Mouse (Mus musculus) forebrain, embryonic 11.5 days (tissue): Measurements from ENCODE around the gene Als2cr12. TPM values are rescaled to one million over a fixed set of nuclear protein-coding genes. Genes with fewer than 3 reads are reported as not detected.
"Not testable (repeated sequence)": the region's sequence is repeated elsewhere in the genome, so short reads cannot be mapped to it uniquely, and the experiment has no call there.

Experiments used
- ATAC-seq: fragments of 200-750 bp; cut with Nextera tagmentation; replicated peaks from 2 replicates; pipeline ENCODE4 v1.8.0; 2017; ENCODE audit warnings: moderate TSS enrichment; ENCODE audit not compliant: low FRiP score
- DNase-seq: peaks from one replicate; pipeline ENCODE4 v3.0.0-alpha.2; 2017; ENCODE audit warnings: low spot score
- H3K27ac ChIP-seq: fragments of 300-500 bp; sonication (generic); 2 replicates; pipeline ENCODE4 v1.5.1; 2014; ENCODE audit warnings: low read depth, low read length
- H3K27me3 ChIP-seq: fragments of 300-500 bp; sonication (generic); 2 replicates; pipeline ENCODE4 v1.6.1; 2014; ENCODE audit warnings: mild to moderate bottlenecking, low read length, mixed read lengths; ENCODE audit not compliant: control insufficient read depth, insufficient read depth
- H3K36me3 ChIP-seq: fragments of 300-500 bp; sonication (generic); 2 replicates; pipeline ENCODE4 v1.6.1; 2014; ENCODE audit warnings: mild to moderate bottlenecking, low read length, moderate library complexity, mixed read lengths; ENCODE audit not compliant: control insufficient read depth, insufficient read depth
- H3K4me1 ChIP-seq: fragments of 300-500 bp; sonication (generic); replicated peaks from 2 replicates; pipeline ENCODE4 v1.6.1; 2014; ENCODE audit warnings: low read length, mixed read lengths; ENCODE audit not compliant: control insufficient read depth, insufficient read depth
- H3K4me2 ChIP-seq: fragments of 300-500 bp; sonication (generic); 2 replicates; pipeline ENCODE4 v1.6.1; 2014; ENCODE audit warnings: low read depth, mild to moderate bottlenecking, low read length, moderate library complexity, mixed read lengths; ENCODE audit not compliant: severe bottlenecking
- H3K4me3 ChIP-seq: fragments of 300-500 bp; sonication (generic); 2 replicates; pipeline ENCODE4 v1.5.1; 2014; ENCODE audit warnings: low read depth, low read length
- H3K9ac ChIP-seq: fragments of 300-500 bp; sonication (generic); 2 replicates; pipeline ENCODE4 v1.6.1; 2014; ENCODE audit warnings: low read length
- H3K9me3 ChIP-seq: fragments of 300-500 bp; sonication (generic); 2 replicates; pipeline ENCODE4 v1.6.1; 2016; ENCODE audit warnings: low read length, mixed read lengths; ENCODE audit not compliant: control insufficient read depth
- WGBS: fragments of 180-500 bp; shearing (Covaris S2); extraction: QIAGEN DNeasy Blood & Tissue Kit; methylation state at CpG from one replicate; pipeline ENCODE4 v1.1.7; 2014; 5-methylcytosine and 5-hydroxymethylcytosine counted together
- polyA plus RNA-seq: library from polyadenylated mRNA; unstranded; fragments of >200 nt; fragmentation: Nextera tagmentation; extraction: Ambion mirVana; gene quantifications from 2 replicates; pipeline ENCODE4 v1.2.1, GENCODE M21; 2014

Gene Als2cr12
- polyA plus RNA-seq, 1 experiment from 2014 or later, result not detected

- H3K4me3 ChIP-seq, H3K9me3 ChIP-seq, H3K27ac ChIP-seq, H3K4me2 ChIP-seq, H3K27me3 ChIP-seq, H3K9ac ChIP-seq, H3K4me1 ChIP-seq, ATAC-seq, H3K36me3 ChIP-seq, DNase-seq: not testable (repeated sequence)
- 93% methylated on average over 5 of the region's 5 CpGs for WGBS
These were observed 33.1 kb downstream of the Als2cr12 start for GRCm38 (mm10) chr1:58662671-58663070.

- DNase-seq, result peak; percentile 75
- Histone ChIP-seq H3K36me3 (no peaks in the 10 kb centered on the region), H3K4me2 (peak overlapping the region; percentile 78), H3K4me1 (no peaks in the 10 kb centered on the region), H3K27me3 (no peaks in the 10 kb centered on the region), H3K4me3 (peak overlapping the region; percentile 50), H3K9ac (peak overlapping the region; percentile 76), H3K9me3 (no peaks in the 10 kb centered on the region), H3K27ac (no peak overlapping the region)
- WGBS, result 1% methylated on average over 37 of the region's 37 CpGs
- ATAC-seq, result peak; percentile 71
These were observed 43.0 kb downstream of the Als2cr12 start for GRCm38 (mm10) chr1:58652480-58653403.

- not testable (repeated sequence) for H3K9ac ChIP-seq, H3K27me3 ChIP-seq, H3K9me3 ChIP-seq
These were observed 44.0 kb downstream of the Als2cr12 start for GRCm38 (mm10) chr1:58651571-58652456.

GRCm38 (mm10) chr1:58628847-58629246 lies 66.9 kb downstream of the Als2cr12 start:
- not testable (repeated sequence) for H3K27ac ChIP-seq, H3K4me1 ChIP-seq, H3K4me3 ChIP-seq, DNase-seq, ATAC-seq, H3K4me2 ChIP-seq, H3K9ac ChIP-seq, H3K36me3 ChIP-seq, H3K27me3 ChIP-seq, H3K9me3 ChIP-seq
- WGBS, result 88% methylated on average over 1 of the region's 2 CpGs

More at GRCm38 (mm10) chr1:58651571-58652456, 44.0 kb downstream of the Als2cr12 start:
- H3K4me1 ChIP-seq, ATAC-seq, H3K27ac ChIP-seq, DNase-seq, H3K36me3 ChIP-seq: not testable (repeated sequence)
- Histone ChIP-seq H3K4me3 (peak overlapping the region; percentile 50), H3K4me2 (peak overlapping the region; percentile 78; the same call in 1 of the 2 replicates)
- WGBS, result 88% methylated on average over 17 of the region's 17 CpGs

GRCm38 (mm10) chr1:58621996-58622748 lies 73.6 kb downstream of the Als2cr12 start:
- no peak overlapping the region for H3K27ac ChIP-seq
- ATAC-seq, result no peak
- H3K4me2 ChIP-seq, result no peak overlapping the region
- no peak overlapping the region for H3K4me3 ChIP-seq
- H3K27me3 ChIP-seq, result no peaks in the 10 kb centered on the region
- 80% methylated on average over 7 of the region's 7 CpGs for WGBS
- DNase-seq, result no peak
- no peaks in the 10 kb centered on the region for H3K4me1 ChIP-seq
- H3K36me3 ChIP-seq, result no peaks in the 10 kb centered on the region
- no peaks in the 10 kb centered on the region for H3K9me3 ChIP-seq
- H3K9ac ChIP-seq, result no peak overlapping the region

GRCm38 (mm10) chr1:58621251-58621650 lies 74.5 kb downstream of the Als2cr12 start:
- ATAC-seq, result no peak
- no peaks in the 10 kb centered on the region for H3K36me3 ChIP-seq

GRCm38 (mm10) chr1:58618766-58619165 lies 77.0 kb downstream of the Als2cr12 start:
- Histone ChIP-seq H3K9me3 (no peaks in the 10 kb centered on the region), H3K4me1 (no peaks in the 10 kb centered on the region), H3K4me3 (no peak overlapping the region), H3K4me2 (no peak overlapping the region), H3K27ac (no peak overlapping the region), H3K36me3 (no peaks in the 10 kb centered on the region), H3K9ac (no peak overlapping the region), H3K27me3 (no peaks in the 10 kb centered on the region)
- ATAC-seq (no peak), DNase-seq (no peak)
- WGBS, result 85% methylated on average over 2 of the region's 2 CpGs

More at GRCm38 (mm10) chr1:58621251-58621650, 74.5 kb downstream of the Als2cr12 start:
- Histone ChIP-seq H3K4me3 (no peak overlapping the region), H3K27me3 (no peaks in the 10 kb centered on the region), H3K27ac (no peak overlapping the region), H3K9me3 (no peaks in the 10 kb centered on the region), H3K4me1 (no peaks in the 10 kb centered on the region), H3K4me2 (no peak overlapping the region), H3K9ac (no peak overlapping the region)
- WGBS, result 88% methylated on average over 3 of the region's 3 CpGs
- DNase-seq, result no peak
